Mouse (Mus musculus): ENCODE measurements around the gene Klre1. TPM values are rescaled to one million over a fixed set of nuclear protein-coding genes. Genes with fewer than 3 reads are reported as not detected.
A peak's percentile ranks its signal among the peaks of the same experiment; 100 is the strongest.

Gene Klre1
- total RNA-seq (2014; fragmentation: Nextera tagmentation) (0.30 and 1.1 TPM in 2 replicates), total RNA-seq (2017) (0.53 and 5.0 TPM in 2 replicates)

GRCm38 (mm10) chr6:129577605-129578004 is at the start of gene Klre1:
Gene Klre1 (plus strand): TSS chr6:129577905.
- ATAC-seq (replicated peaks; ENCODE audit: low FRiP score, low TSS enrichment, poor library complexity, severe bottlenecking), result no peak

- ATAC-seq (replicated peaks; ENCODE audit: low FRiP score, low TSS enrichment, poor library complexity, severe bottlenecking), result no peak
These were observed 48.1 kb upstream of the Klre1 start for GRCm38 (mm10) chr6:129529605-129530004.

- no peak for ATAC-seq (replicated peaks; ENCODE audit: low FRiP score, low TSS enrichment, poor library complexity, severe bottlenecking)
These were observed 47.4 kb upstream of the Klre1 start for GRCm38 (mm10) chr6:129530261-129530660.

GRCm38 (mm10) chr6:129532556-129532941 is 45.2 kb upstream of the Klre1 start:
- ATAC-seq (replicated peaks; ENCODE audit: low FRiP score, low TSS enrichment, poor library complexity, severe bottlenecking), result peak; percentile 15; the same call in 1 of the 2 replicates

GRCm38 (mm10) chr6:129532942-129533860 is 44.5 kb upstream of the Klre1 start, which contains the start of gene Gabarapl1:
Gene Gabarapl1 (plus strand): TSS chr6:129533160.
- ATAC-seq (replicated peaks; ENCODE audit: low FRiP score, low TSS enrichment, poor library complexity, severe bottlenecking), result peak; percentile 74

- no peak; the same call in 1 of the 2 replicates for ATAC-seq (replicated peaks; ENCODE audit: low FRiP score, low TSS enrichment, poor library complexity, severe bottlenecking)
These were observed 43.6 kb upstream of the Klre1 start for GRCm38 (mm10) chr6:129534057-129534456.

- no peak for ATAC-seq (replicated peaks; ENCODE audit: low FRiP score, low TSS enrichment, poor library complexity, severe bottlenecking)
These were observed 43.0 kb upstream of the Klre1 start for GRCm38 (mm10) chr6:129534627-129535190.

GRCm38 (mm10) chr6:129535723-129536122 is 42.0 kb upstream of the Klre1 start:
- no peak for ATAC-seq (replicated peaks; ENCODE audit: low FRiP score, low TSS enrichment, poor library complexity, severe bottlenecking)

GRCm38 (mm10) chr6:129538555-129538954 is 39.1 kb upstream of the Klre1 start:
- ATAC-seq (replicated peaks; ENCODE audit: low FRiP score, low TSS enrichment, poor library complexity, severe bottlenecking), result no peak

- no peak for ATAC-seq (replicated peaks; ENCODE audit: low FRiP score, low TSS enrichment, poor library complexity, severe bottlenecking)
These were observed 35.8 kb upstream of the Klre1 start for GRCm38 (mm10) chr6:129541931-129542330.

- ATAC-seq (replicated peaks; ENCODE audit: low FRiP score, low TSS enrichment, poor library complexity, severe bottlenecking), result no peak
These were observed 35.2 kb upstream of the Klre1 start for GRCm38 (mm10) chr6:129542540-129542939.

- ATAC-seq (replicated peaks; ENCODE audit: low FRiP score, low TSS enrichment, poor library complexity, severe bottlenecking), result peak; percentile 87
These were observed 33.7 kb upstream of the Klre1 start for GRCm38 (mm10) chr6:129543709-129544606.

- no peak for ATAC-seq (replicated peaks; ENCODE audit: low FRiP score, low TSS enrichment, poor library complexity, severe bottlenecking)
These were observed 30.4 kb upstream of the Klre1 start for GRCm38 (mm10) chr6:129547277-129547676.

GRCm38 (mm10) chr6:129548009-129548408 is 29.7 kb upstream of the Klre1 start:
- no peak for ATAC-seq (replicated peaks; ENCODE audit: low FRiP score, low TSS enrichment, poor library complexity, severe bottlenecking)

- ATAC-seq (replicated peaks; ENCODE audit: low FRiP score, low TSS enrichment, poor library complexity, severe bottlenecking), result peak; percentile 88
These were observed 20.2 kb upstream of the Klre1 start for GRCm38 (mm10) chr6:129557298-129558023.

- peak; percentile 89 for ATAC-seq (replicated peaks; ENCODE audit: low FRiP score, low TSS enrichment, poor library complexity, severe bottlenecking)
These were observed 18.6 kb upstream of the Klre1 start for GRCm38 (mm10) chr6:129558946-129559640.

- 0 out of 2 replicates have a peak, but pooled peaks have one; percentile 1 for ATAC-seq (replicated peaks; ENCODE audit: low FRiP score, low TSS enrichment, poor library complexity, severe bottlenecking)
These were observed 18.1 kb upstream of the Klre1 start for GRCm38 (mm10) chr6:129559641-129560027.

- no peak for ATAC-seq (replicated peaks; ENCODE audit: low FRiP score, low TSS enrichment, poor library complexity, severe bottlenecking)
These were observed 12.4 kb upstream of the Klre1 start for GRCm38 (mm10) chr6:129565257-129565656.
